Mouse (Mus musculus): ENCODE results near the gene Vmn2r8.
"Not testable (repeated sequence)": the region's sequence is repeated elsewhere in the genome, so short reads cannot be mapped to it uniquely, and the experiment has no call there.

Gene Vmn2r8

GRCm38 (mm10) chr5:108808750-108809149 is at the start of gene Vmn2r8:
TSS of gene Vmn2r8 (minus strand) at chr5:108808850.
- DNase-seq (ENCODE audit: low spot score) = not testable (repeated sequence)

GRCm38 (mm10) chr5:108852501-108852900 is 43.9 kb upstream of the Vmn2r8 start, which contains the start of gene Vmn2r9:
TSS of gene Vmn2r9 (minus strand) at chr5:108852601.
- not testable (repeated sequence) for DNase-seq (ENCODE audit: low spot score)

- DNase-seq (ENCODE audit: low spot score) = peak; percentile 60
These were observed 40.8 kb upstream of the Vmn2r8 start for GRCm38 (mm10) chr5:108849466-108849865.

- no peak for DNase-seq (ENCODE audit: low spot score)
These were observed 27.5 kb upstream of the Vmn2r8 start for GRCm38 (mm10) chr5:108836156-108836555.

GRCm38 (mm10) chr5:108823276-108823675 is 14.6 kb upstream of the Vmn2r8 start:
- DNase-seq (ENCODE audit: low spot score) = peak; percentile 14

- DNase-seq (ENCODE audit: low spot score) = peak; percentile 69
These were observed 5.0 kb downstream of the Vmn2r8 start for GRCm38 (mm10) chr5:108803646-108804045.

- not testable (repeated sequence) for DNase-seq (ENCODE audit: low spot score)
These were observed 13.4 kb downstream of the Vmn2r8 start, which contains the start of gene Tmed11 for GRCm38 (mm10) chr5:108795263-108795662. TSS of gene Tmed11 (minus strand) at chr5:108795363.

GRCm38 (mm10) chr5:108790385-108790784 is 18.3 kb downstream of the Vmn2r8 start:
- not testable (repeated sequence) for DNase-seq (ENCODE audit: low spot score)

GRCm38 (mm10) chr5:108774630-108775306 is 33.9 kb downstream of the Vmn2r8 start, which contains the start of gene Rnf212:
TSS of gene Rnf212 (minus strand) at chr5:108774982.
- DNase-seq (ENCODE audit: low spot score) = peak; percentile 86

GRCm38 (mm10) chr5:108760002-108760401 is 48.6 kb downstream of the Vmn2r8 start:
- no peak for DNase-seq (ENCODE audit: low spot score)

- DNase-seq (ENCODE audit: low spot score) = no peak
These were observed 50.3 kb downstream of the Vmn2r8 start for GRCm38 (mm10) chr5:108758396-108758795.

- not testable (repeated sequence) for DNase-seq (ENCODE audit: low spot score)
These were observed 57.4 kb downstream of the Vmn2r8 start for GRCm38 (mm10) chr5:108751258-108751657.

- DNase-seq (ENCODE audit: low spot score) = no peak
These were observed 58.1 kb downstream of the Vmn2r8 start for GRCm38 (mm10) chr5:108750328-108751210.

GRCm38 (mm10) chr5:108744629-108745028 is 64.0 kb downstream of the Vmn2r8 start:
- DNase-seq (ENCODE audit: low spot score) = no peak

- DNase-seq (ENCODE audit: low spot score) = no peak
These were observed 64.8 kb downstream of the Vmn2r8 start for GRCm38 (mm10) chr5:108743856-108744255.

- no peak for DNase-seq (ENCODE audit: low spot score)
These were observed 66.1 kb downstream of the Vmn2r8 start for GRCm38 (mm10) chr5:108742596-108742995.

GRCm38 (mm10) chr5:108741844-108742243 is 66.8 kb downstream of the Vmn2r8 start:
- DNase-seq (ENCODE audit: low spot score) = no peak

Measured in testis, postnatal 14 days (tissue).